In genomic region chr11:103749306-103750089, GRCm38 (mm10) we compare ENCODE assay signal across 8 mouse cellular contexts. TPM values are rescaled to one million over a fixed set of nuclear protein-coding genes. Genes with fewer than 3 reads are reported as not detected.
DNase-seq lines count a peak whose midpoint lies in the region; ATAC-seq and TF ChIP-seq lines count a peak whose summit lies in the region.

Wnt9b (minus strand) TSS chr11:103749821.

- H3K36me3 ChIP-seq in forebrain, postnatal 0 days (ENCODE audit: insufficient read depth), result no peaks in the 10 kb centered on the region

- H3K27me3 ChIP-seq in forebrain, postnatal 0 days (ENCODE audit: insufficient read depth, low read length), result peaks cover 56% of the 10 kb centered on the region

- peak; percentile 46 to 48 for DNase-seq in cerebellum, postnatal 14 days
- no peak for DNase-seq in cerebellum, adult 11 months
- peak; percentile 52 for DNase-seq in adrenal gland, adult 2 months
- DNase-seq in forebrain, postnatal 0 days, result no peak
- peak; percentile 78 for DNase-seq in kidney, postnatal 10 days
- no peak for DNase-seq in gastrocnemius, postnatal 10 days
- no peak for DNase-seq in cerebellum, adult 9-10 months

- peaks cover 10% of the 10 kb centered on the region for H3K4me1 ChIP-seq in forebrain, postnatal 0 days (ENCODE audit: insufficient read depth)

- ATAC-seq in forebrain, postnatal 0 days, result peak; percentile 38; the same call in 1 of the 2 replicates
- 0 out of 2 replicates have a peak, but pooled peaks have one; percentile 23 for ATAC-seq in megakaryocyte progenitor cell, adult 5-6 weeks (replicated peaks; ENCODE audit: poor library complexity)

- peak within 1 kb of the TSS; percentile 44 for H3K4me3 ChIP-seq in forebrain, postnatal 0 days (ENCODE audit: low read depth, low read length)

- TF ChIP-seq CTCF in forebrain, postnatal 0 days (IDR thresholded peaks at IDR 0.05; ENCODE audit: low read depth), result no peak

- H3K4me2 ChIP-seq in forebrain, postnatal 0 days (ENCODE audit: low read depth), result peak within 1 kb of the TSS; percentile 81

- no peaks in the 10 kb centered on the region for H3K9me3 ChIP-seq in forebrain, postnatal 0 days (ENCODE audit: low read length)

- no peak within 1 kb of the TSS for H3K27ac ChIP-seq in forebrain, postnatal 0 days (ENCODE audit: low read depth, low read length)

- peak within 1 kb of the TSS; percentile 35 for H3K9ac ChIP-seq in forebrain, postnatal 0 days

- under 1% methylated on average over 52 of the region's 68 CpGs for WGBS in forebrain, postnatal 0 days

RNA-seq across cellular contexts. Expression of gene Wnt9b, which starts in this region (rescaled TPM):
- under 1 TPM; 0.09 to 0.45 TPM for total RNA-seq in adrenal gland, adult 2 months (2021)
- 0.40 and 0.47 TPM in 2 replicates for polyA plus RNA-seq in adrenal gland, adult 2 months (2012; rRNA removed)
- total RNA-seq in forebrain, postnatal 0 days (2014; rRNA removed), result 0.62 TPM in 2 replicates
- 0.40 and 0.97 TPM in 2 replicates for polyA plus RNA-seq in forebrain, postnatal 0 days (2015; fragmentation: Nextera tagmentation; extraction: Ambion mirVana)
- total RNA-seq in megakaryocyte progenitor cell, adult 5-6 weeks (2015), result not detected in 2 replicates
- not detected in 2 replicates for total RNA-seq in megakaryocyte progenitor cell, adult 5-6 weeks (2017)
- under 1 TPM in 1 of 2 experiments, not detected in 1; 0.05 TPM for total RNA-seq in gastrocnemius, postnatal 10 days (2021)

Comparison
In these comparisons a context has a peak if more than half of its experiments do, and no peak if none do; other contexts are left out.
1. DNase-seq: peak in cerebellum, postnatal 14 days (2 of 2) and kidney, postnatal 10 days (single experiment); none in cerebellum, adult 11 months (single experiment), forebrain, postnatal 0 days (single experiment), gastrocnemius, postnatal 10 days (single experiment) and cerebellum, adult 9-10 months (single experiment).
2. Peak in DNase-seq in adrenal gland, adult 2 months; RNA of the gene not detected or under 1 TPM.
3. Peak in ATAC-seq, H3K4me3 ChIP-seq, H3K9ac ChIP-seq and H3K4me2 ChIP-seq in forebrain, postnatal 0 days; RNA of the gene not detected or under 1 TPM.
4. Peak in ATAC-seq in megakaryocyte progenitor cell, adult 5-6 weeks; RNA of the gene not detected or under 1 TPM.